ENCODE assay signal across 10 mouse cellular contexts in the genomic region with DNA sequence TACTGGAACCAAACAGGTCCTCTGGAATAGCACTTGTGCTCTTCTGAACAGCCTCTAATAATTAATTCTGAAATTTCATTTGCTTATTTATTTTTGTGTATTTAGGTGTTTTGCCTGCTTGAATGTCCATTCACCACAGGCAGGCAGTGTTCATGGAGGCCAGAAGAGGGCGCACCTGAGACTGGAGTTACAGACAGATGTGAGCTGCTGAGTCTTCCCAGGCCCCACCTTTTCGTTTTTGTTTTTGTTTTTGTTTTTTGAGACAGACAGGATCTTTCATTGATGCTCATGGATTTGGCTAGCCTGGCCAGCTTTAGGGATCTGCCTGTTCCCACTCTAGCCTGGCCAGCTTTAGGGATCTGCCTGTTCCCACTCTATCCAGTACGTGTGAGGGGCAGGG. TPM values are rescaled to one million over a fixed set of nuclear protein-coding genes. Genes with fewer than 3 reads are reported as not detected.
DNase-seq lines count a peak whose midpoint lies in the region; ATAC-seq and TF ChIP-seq lines count a peak whose summit lies in the region.
"Had no signal": no experiment of that assay in that cellular context is flagged by ENCODE, and none has a peak within 500 bp of the region (broad histone marks: within the 10 kb centered on the region; RNA-seq: fewer than 3 reads in every experiment).

No protein-coding gene starts in this region.

- H3K4me3 ChIP-seq in midbrain, embryonic 14.5 days (replicated peaks; ENCODE audit: low read depth, low read length), result no peak overlapping the region
- H3K4me3 ChIP-seq in midbrain, embryonic 11.5 days (ENCODE audit: low read depth, low read length), result no peak overlapping the region
- no peak overlapping the region for H3K4me3 ChIP-seq in kidney, postnatal 0 days (replicated peaks; ENCODE audit: low read depth, low read length)
- H3K4me3 ChIP-seq: liver, embryonic 13.5 days had no signal

- H3K36me3 ChIP-seq in midbrain, embryonic 14.5 days (ENCODE audit: control insufficient read depth, insufficient read depth, low read length), result no peaks in the 10 kb centered on the region
- H3K36me3 ChIP-seq in midbrain, embryonic 11.5 days (ENCODE audit: control insufficient read depth, insufficient read depth, low read length), result no peaks in the 10 kb centered on the region
- no peaks in the 10 kb centered on the region for H3K36me3 ChIP-seq in kidney, postnatal 0 days (ENCODE audit: insufficient read depth, low read length)
- H3K36me3 ChIP-seq: liver, embryonic 13.5 days had no signal

- H3K4me2 ChIP-seq in midbrain, embryonic 14.5 days (ENCODE audit: low read length), result no peak overlapping the region
- no peak overlapping the region for H3K4me2 ChIP-seq in midbrain, embryonic 11.5 days
- no peak overlapping the region for H3K4me2 ChIP-seq in kidney, postnatal 0 days (ENCODE audit: low read length)
- H3K4me2 ChIP-seq: liver, embryonic 13.5 days had no signal

- no peak for TF ChIP-seq POLR2A in brain, embryonic 14.5 days (IDR thresholded peaks at IDR 0.05; ENCODE audit: borderline replicate concordance, extremely low read depth, insufficient read depth, insufficient read length, poor library complexity, severe bottlenecking)

- H3K9ac ChIP-seq in midbrain, embryonic 14.5 days (replicated peaks; ENCODE audit: low read length), result no peak overlapping the region
- no peak overlapping the region for H3K9ac ChIP-seq in midbrain, embryonic 11.5 days (ENCODE audit: low read length)
- no peak overlapping the region for H3K9ac ChIP-seq in kidney, postnatal 0 days (ENCODE audit: low read depth, low read length)
- H3K9ac ChIP-seq: liver, embryonic 13.5 days had no signal

- H3K4me1 ChIP-seq in midbrain, embryonic 14.5 days (ENCODE audit: control insufficient read depth, insufficient read depth, low read length), result no peaks in the 10 kb centered on the region
- H3K4me1 ChIP-seq in midbrain, embryonic 11.5 days (ENCODE audit: control insufficient read depth, insufficient read depth, low read length), result no peaks in the 10 kb centered on the region
- no peaks in the 10 kb centered on the region for H3K4me1 ChIP-seq in kidney, postnatal 0 days (replicated peaks; ENCODE audit: insufficient read depth, low read length)
- H3K4me1 ChIP-seq: liver, embryonic 13.5 days had no signal

- H3K27ac ChIP-seq in midbrain, embryonic 14.5 days (replicated peaks; ENCODE audit: low read depth, low read length), result no peak overlapping the region
- no peak overlapping the region for H3K27ac ChIP-seq in midbrain, embryonic 11.5 days (ENCODE audit: low read depth, low read length)
- H3K27ac ChIP-seq in kidney, postnatal 0 days, result no peak overlapping the region
- H3K27ac ChIP-seq: liver, embryonic 13.5 days had no signal

- ATAC-seq in CD4-positive, CD25-positive, alpha-beta regulatory T cell, adult 4 months, result no peak
- ATAC-seq in midbrain, embryonic 14.5 days (ENCODE audit: low FRiP score, low TSS enrichment), result no peak
- ATAC-seq in midbrain, embryonic 11.5 days (ENCODE audit: low FRiP score), result no peak
- no peak for ATAC-seq in kidney, postnatal 0 days (replicated peaks; ENCODE audit: low FRiP score, low read depth)
- peak; percentile 73; the same call in 1 of the 2 replicates for ATAC-seq in megakaryocyte-erythroid progenitor cell, adult 5-6 weeks (replicated peaks; ENCODE audit: low FRiP score, low TSS enrichment, poor library complexity, severe bottlenecking)
- no peak for ATAC-seq in erythroblast, adult 5-6 weeks (replicated peaks; ENCODE audit: low FRiP score, poor library complexity, severe bottlenecking)

- no peaks in the 10 kb centered on the region for H3K9me3 ChIP-seq in midbrain, embryonic 14.5 days (ENCODE audit: control insufficient read depth, low read length)
- no peaks in the 10 kb centered on the region for H3K9me3 ChIP-seq in midbrain, embryonic 11.5 days (ENCODE audit: control insufficient read depth, low read length)
- H3K9me3 ChIP-seq in kidney, postnatal 0 days (replicated peaks; ENCODE audit: low read length), result no peaks in the 10 kb centered on the region
- H3K9me3 ChIP-seq: liver, embryonic 13.5 days had no signal

- peak; percentile 54; the same call in 1 of the 2 replicates for TF ChIP-seq CTCF in brain, embryonic 14.5 days (IDR thresholded peaks at IDR 0.05; ENCODE audit: borderline replicate concordance, extremely low read depth, insufficient read depth, insufficient read length)
- peak; percentile 72 for TF ChIP-seq CTCF in kidney, postnatal 0 days (IDR thresholded peaks at IDR 0.05; ENCODE audit: low read depth)

- 56% methylated on average over 3 of the region's 3 CpGs for WGBS in midbrain, embryonic 14.5 days
- WGBS in midbrain, embryonic 11.5 days, result 49% methylated on average over 3 of the region's 3 CpGs
- 49% methylated on average over 3 of the region's 3 CpGs for WGBS in kidney, postnatal 0 days

- peak; percentile 73 for DNase-seq in CD4-positive, CD25-positive, alpha-beta regulatory T cell, adult 2 months (ENCODE audit: low read depth, low spot score)
- DNase-seq in midbrain, embryonic 14.5 days, result peak; percentile 11
- DNase-seq in midbrain, embryonic 11.5 days (ENCODE audit: low spot score, missing footprints), result no peak
- peak; percentile 20 for DNase-seq in brain, embryonic 14.5 days (ENCODE audit: low read depth)
- peak; percentile 50 for DNase-seq in kidney, postnatal 0 days (ENCODE audit: low spot score)
- DNase-seq: liver, embryonic 13.5 days had no signal

- no peaks in the 10 kb centered on the region for H3K27me3 ChIP-seq in midbrain, embryonic 14.5 days (ENCODE audit: control insufficient read depth, insufficient read depth, low read length)
- no peaks in the 10 kb centered on the region for H3K27me3 ChIP-seq in midbrain, embryonic 11.5 days (ENCODE audit: control insufficient read depth, insufficient read depth, low read length)
- H3K27me3 ChIP-seq in kidney, postnatal 0 days (ENCODE audit: insufficient read depth, low read length), result no peaks in the 10 kb centered on the region
- H3K27me3 ChIP-seq: liver, embryonic 13.5 days had no signal

RNA-seq across cellular contexts. Expression of a gene that starts 9.6 kb away (rescaled TPM):
- polyA plus RNA-seq in CD4-positive, CD25-positive, alpha-beta regulatory T cell, adult 4 months (2017; shearing (Covaris generic)), result not detected
- not detected in 2 replicates for polyA plus RNA-seq in midbrain, embryonic 14.5 days (2014; fragmentation: Nextera tagmentation; extraction: Ambion mirVana)
- not detected in 2 replicates for polyA plus RNA-seq in midbrain, embryonic 11.5 days (2014; fragmentation: Nextera tagmentation; extraction: Ambion mirVana)
- 0.14 TPM in 1 of 2 replicates, not detected in the other for polyA plus RNA-seq in brain, embryonic 14.5 days (2012; rRNA removed)
- 0.14 TPM in 1 of 2 replicates, not detected in the other for polyA plus RNA-seq in kidney, postnatal 0 days (2015; fragmentation: Nextera tagmentation; extraction: Ambion mirVana)
- not detected in 2 replicates for total RNA-seq in megakaryocyte-erythroid progenitor cell, adult 5-6 weeks (2014; fragmentation: Nextera tagmentation)
- not detected in 2 replicates for total RNA-seq in megakaryocyte-erythroid progenitor cell, adult 5-6 weeks (2017)
- total RNA-seq in erythroblast, adult 5-6 weeks (2015; ENCODE audit: low replicate concordance), result not detected in 2 replicates
- not detected in 2 replicates for total RNA-seq in erythroblast, adult 5-6 weeks (2017; ENCODE audit: low replicate concordance)
- polyA plus RNA-seq: liver, embryonic 13.5 days; stomach, embryonic 14.5 days had no signal

RNA-seq across cellular contexts. Expression of a gene that starts 24.6 kb away (rescaled TPM):
- polyA plus RNA-seq in CD4-positive, CD25-positive, alpha-beta regulatory T cell, adult 4 months (2017; shearing (Covaris generic)), result not detected
- 2.2 TPM in 1 of 2 replicates, not detected in the other for polyA plus RNA-seq in midbrain, embryonic 14.5 days (2014; fragmentation: Nextera tagmentation; extraction: Ambion mirVana)
- 2.0 and 2.8 TPM in 2 replicates for polyA plus RNA-seq in midbrain, embryonic 11.5 days (2014; fragmentation: Nextera tagmentation; extraction: Ambion mirVana)
- polyA plus RNA-seq in brain, embryonic 14.5 days (2012; rRNA removed), result 3.0 and 7.4 TPM in 2 replicates
- polyA plus RNA-seq in kidney, postnatal 0 days (2015; fragmentation: Nextera tagmentation; extraction: Ambion mirVana), result 65.2 and 69.2 TPM in 2 replicates
- total RNA-seq in megakaryocyte-erythroid progenitor cell, adult 5-6 weeks (2014; fragmentation: Nextera tagmentation), result 8.8 and 1,388 TPM in 2 replicates
- 75.2 and 207 TPM in 2 replicates for total RNA-seq in megakaryocyte-erythroid progenitor cell, adult 5-6 weeks (2017)
- total RNA-seq in erythroblast, adult 5-6 weeks (2015; ENCODE audit: low replicate concordance), result 9,516 and 10,353 TPM in 2 replicates
- total RNA-seq in erythroblast, adult 5-6 weeks (2017; ENCODE audit: low replicate concordance), result 5,136 and 5,692 TPM in 2 replicates

RNA-seq across cellular contexts. Expression of a gene that starts 31.5 kb away (rescaled TPM):
- polyA plus RNA-seq in CD4-positive, CD25-positive, alpha-beta regulatory T cell, adult 4 months (2017; shearing (Covaris generic)), result 100 to 1,000 TPM; 291 to 360 TPM
- polyA plus RNA-seq in midbrain, embryonic 14.5 days (2014; fragmentation: Nextera tagmentation; extraction: Ambion mirVana), result 4.6 and 32.0 TPM in 2 replicates
- polyA plus RNA-seq in midbrain, embryonic 11.5 days (2014; fragmentation: Nextera tagmentation; extraction: Ambion mirVana), result 24.5 and 25.1 TPM in 2 replicates
- 22.2 and 26.1 TPM in 2 replicates for polyA plus RNA-seq in brain, embryonic 14.5 days (2012; rRNA removed)
- polyA plus RNA-seq in kidney, postnatal 0 days (2015; fragmentation: Nextera tagmentation; extraction: Ambion mirVana), result 395 and 525 TPM in 2 replicates
- total RNA-seq in megakaryocyte-erythroid progenitor cell, adult 5-6 weeks (2014; fragmentation: Nextera tagmentation), result 2.0 and 21.9 TPM in 2 replicates
- total RNA-seq in megakaryocyte-erythroid progenitor cell, adult 5-6 weeks (2017), result 0.94 TPM in 1 of 2 replicates, not detected in the other
- 246 and 247 TPM in 2 replicates for total RNA-seq in erythroblast, adult 5-6 weeks (2015; ENCODE audit: low replicate concordance)
- 99.2 and 118 TPM in 2 replicates for total RNA-seq in erythroblast, adult 5-6 weeks (2017; ENCODE audit: low replicate concordance)

RNA-seq across cellular contexts. Expression of a gene that starts 35.9 kb away (rescaled TPM):
- not detected for polyA plus RNA-seq in CD4-positive, CD25-positive, alpha-beta regulatory T cell, adult 4 months (2017; shearing (Covaris generic))
- polyA plus RNA-seq in midbrain, embryonic 14.5 days (2014; fragmentation: Nextera tagmentation; extraction: Ambion mirVana), result not detected in 2 replicates
- not detected in 2 replicates for polyA plus RNA-seq in midbrain, embryonic 11.5 days (2014; fragmentation: Nextera tagmentation; extraction: Ambion mirVana)
- not detected in 2 replicates for polyA plus RNA-seq in brain, embryonic 14.5 days (2012; rRNA removed)
- 0.77 and 1.4 TPM in 2 replicates for polyA plus RNA-seq in kidney, postnatal 0 days (2015; fragmentation: Nextera tagmentation; extraction: Ambion mirVana)
- not detected in 2 replicates for total RNA-seq in megakaryocyte-erythroid progenitor cell, adult 5-6 weeks (2014; fragmentation: Nextera tagmentation)
- total RNA-seq in megakaryocyte-erythroid progenitor cell, adult 5-6 weeks (2017), result not detected in 2 replicates
- not detected in 2 replicates for total RNA-seq in erythroblast, adult 5-6 weeks (2015; ENCODE audit: low replicate concordance)
- total RNA-seq in erythroblast, adult 5-6 weeks (2017; ENCODE audit: low replicate concordance), result not detected in 2 replicates
- polyA plus RNA-seq: liver, embryonic 13.5 days had no signal

RNA-seq across cellular contexts. Expression of a gene that starts 40.6 kb away (rescaled TPM):
- polyA plus RNA-seq in CD4-positive, CD25-positive, alpha-beta regulatory T cell, adult 4 months (2017; shearing (Covaris generic)), result 100 to 1,000 TPM in 1 of 2 experiments, 10 to 100 TPM in 1; 74.9 to 104 TPM
- polyA plus RNA-seq in midbrain, embryonic 14.5 days (2014; fragmentation: Nextera tagmentation; extraction: Ambion mirVana), result 1.5 TPM in 1 of 2 replicates, not detected in the other
- polyA plus RNA-seq in midbrain, embryonic 11.5 days (2014; fragmentation: Nextera tagmentation; extraction: Ambion mirVana), result 0.34 and 0.50 TPM in 2 replicates
- polyA plus RNA-seq in brain, embryonic 14.5 days (2012; rRNA removed), result 1.6 and 2.5 TPM in 2 replicates
- 11.5 and 18.3 TPM in 2 replicates for polyA plus RNA-seq in kidney, postnatal 0 days (2015; fragmentation: Nextera tagmentation; extraction: Ambion mirVana)
- 3.8 TPM in 1 of 2 replicates, not detected in the other for total RNA-seq in megakaryocyte-erythroid progenitor cell, adult 5-6 weeks (2014; fragmentation: Nextera tagmentation)
- total RNA-seq in megakaryocyte-erythroid progenitor cell, adult 5-6 weeks (2017), result 6.7 and 23.6 TPM in 2 replicates
- 64.0 and 136 TPM in 2 replicates for total RNA-seq in erythroblast, adult 5-6 weeks (2015; ENCODE audit: low replicate concordance)
- total RNA-seq in erythroblast, adult 5-6 weeks (2017; ENCODE audit: low replicate concordance), result 89.5 and 104 TPM in 2 replicates
